Mouse (Mus musculus) MEL (cell line): Measurements from ENCODE around the gene Nhsl2. TPM values are rescaled to one million over a fixed set of nuclear protein-coding genes. Genes with fewer than 3 reads are reported as not detected.

Experiments
- DNase-seq: peaks from one replicate; pipeline ENCODE4 v3.0.0; 2011; ENCODE audit warnings: low read depth, low spot score
- H3K27ac ChIP-seq: 2 replicates; pipeline ENCODE4 v1.5.1; 2012; ENCODE audit warnings: low read depth, mild to moderate bottlenecking, control low read depth, low read length, moderate library complexity; ENCODE audit not compliant: control insufficient read depth
- H3K27me3 ChIP-seq, 2 experiments: fragments of 150-350 bp in 1 of 2; sonication (generic) in 1 of 2; 2 replicates each; pipeline ENCODE4 v1.6.1; 2012; ENCODE audit warnings: low read length in 2 of 2, mild to moderate bottlenecking in 2 of 2, improper control_type of control experiment in 1 of 2, moderate library complexity in 1 of 2; ENCODE audit not compliant: insufficient read depth in 2 of 2, control insufficient read depth in 1 of 2
- H3K36me3 ChIP-seq, 2 experiments: 2 replicates each; pipeline ENCODE4 v1.6.1; 2012 to 2014; ENCODE audit warnings: low read length in 2 of 2, improper control_type of control experiment in 1 of 2, inconsistent platforms in 1 of 2, mild to moderate bottlenecking in 1 of 2; ENCODE audit not compliant: insufficient read depth in 2 of 2, control insufficient read depth in 1 of 2
- H3K4me1 ChIP-seq, 2 experiments: fragments of 150-350 bp in 1 of 2; sonication (generic) in 1 of 2; 2 replicates each; pipeline ENCODE4 v1.6.1; 2012; ENCODE audit warnings: low read length in 2 of 2, improper control_type of control experiment in 1 of 2, mild to moderate bottlenecking in 1 of 2; ENCODE audit not compliant: insufficient read depth in 2 of 2, control insufficient read depth in 1 of 2
- H3K4me3 ChIP-seq, 2 experiments: fragments of 150-350 bp in 1 of 2; sonication (generic) in 1 of 2; 2 replicates each; pipeline ENCODE4 v1.5.1; 2012; ENCODE audit warnings: low read depth in 2 of 2, low read length in 2 of 2, mild to moderate bottlenecking in 2 of 2, moderate library complexity in 2 of 2, control low read depth in 1 of 2, improper control_type of control experiment in 1 of 2; ENCODE audit not compliant: control insufficient read depth in 1 of 2, insufficient read depth in 1 of 2
- H3K79me2 ChIP-seq: 2 replicates; pipeline ENCODE4 v1.6.1; 2012; ENCODE audit warnings: mild to moderate bottlenecking, low read length, moderate library complexity; ENCODE audit not compliant: control insufficient read depth, poor library complexity, insufficient read depth
- H3K9ac ChIP-seq: 2 replicates; pipeline ENCODE4 v1.6.1; 2012; ENCODE audit warnings: low read depth, mild to moderate bottlenecking, control low read depth, low read length, moderate library complexity; ENCODE audit not compliant: control insufficient read depth, poor library complexity, severe bottlenecking
- H3K9me3 ChIP-seq: fragments of 150-350 bp; sonication (generic); replicated peaks from 2 replicates; pipeline ENCODE4 v1.6.1; 2012; ENCODE audit warnings: mild to moderate bottlenecking, low read length, improper control_type of control experiment, moderate library complexity; ENCODE audit not compliant: insufficient read depth
- BHLHE40 ChIP-seq: IDR thresholded peaks from 2 replicates; pipeline ENCODE4 v1.6.1; 2012; ENCODE audit warnings: low read depth, mild to moderate bottlenecking, inconsistent platforms, low read length, improper control_type of control experiment, borderline replicate concordance
- CHD1 ChIP-seq: IDR thresholded peaks from 2 replicates; pipeline ENCODE4 v1.6.1; 2012; ENCODE audit warnings: low read depth, mild to moderate bottlenecking, inconsistent platforms, low read length, improper control_type of control experiment
- EP300 ChIP-seq, 2 experiments: IDR thresholded peaks; 2 replicates each; pipeline ENCODE4 v1.6.1; 2011; ENCODE audit warnings: improper control_type of control experiment in 2 of 2, low read length in 2 of 2, low read depth in 1 of 2, mild to moderate bottlenecking in 1 of 2
- ETS1 ChIP-seq: IDR thresholded peaks from 2 replicates; pipeline ENCODE4 v1.6.1; 2012; ENCODE audit warnings: low read depth, mild to moderate bottlenecking, inconsistent platforms, low read length, improper control_type of control experiment, moderate library complexity
- GABPA ChIP-seq: IDR thresholded peaks from 2 replicates; pipeline ENCODE4 v1.6.1; 2012; ENCODE audit warnings: low read depth, mild to moderate bottlenecking, inconsistent platforms, low read length, improper control_type of control experiment, moderate library complexity
- HCFC1 ChIP-seq: IDR thresholded peaks from 2 replicates; pipeline ENCODE4 v1.6.1; 2012; ENCODE audit warnings: low read depth, mild to moderate bottlenecking, inconsistent platforms, low read length, improper control_type of control experiment, moderate library complexity
- JUND ChIP-seq: IDR thresholded peaks from 2 replicates; pipeline ENCODE4 v1.6.1; 2011; ENCODE audit warnings: low read depth, mild to moderate bottlenecking, improper control_type of control experiment, low read length
- KAT2A ChIP-seq: conservative IDR thresholded peaks from 2 replicates; pipeline ENCODE4 v1.6.1; 2012; ENCODE audit warnings: low read depth, low read length, improper control_type of control experiment, inconsistent platforms
- MAFK ChIP-seq: IDR thresholded peaks from 2 replicates; pipeline ENCODE4 v1.6.1; 2011; ENCODE audit warnings: low read depth, mild to moderate bottlenecking, low read length, improper control_type of control experiment, borderline replicate concordance
- MAX ChIP-seq: IDR thresholded peaks from 2 replicates; pipeline ENCODE4 v1.6.1; 2011; ENCODE audit warnings: low read length, improper control_type of control experiment
- MAZ ChIP-seq: IDR thresholded peaks from 2 replicates; pipeline ENCODE4 v1.6.1; 2012; ENCODE audit warnings: low read depth, mild to moderate bottlenecking, inconsistent platforms, low read length, improper control_type of control experiment
- MEF2A ChIP-seq: IDR thresholded peaks from 2 replicates; pipeline ENCODE4 v1.6.1; 2014; ENCODE audit warnings: low read depth, mild to moderate bottlenecking, inconsistent platforms, low read length, improper control_type of control experiment; ENCODE audit not compliant: poor library complexity, insufficient replicate concordance, severe bottlenecking; ENCODE audit errors: extremely low read depth
- MXI1 ChIP-seq: IDR thresholded peaks from 2 replicates; pipeline ENCODE4 v1.6.1; 2011; ENCODE audit warnings: mild to moderate bottlenecking, low read depth, low read length, improper control_type of control experiment
- MYB ChIP-seq: IDR thresholded peaks from 2 replicates; pipeline ENCODE4 v1.6.1; 2011; ENCODE audit warnings: mild to moderate bottlenecking, low read depth, low read length, improper control_type of control experiment
- MYC ChIP-seq: IDR thresholded peaks from 2 replicates; pipeline ENCODE4 v1.6.1; 2011; ENCODE audit warnings: low read depth, mild to moderate bottlenecking, low read length, improper control_type of control experiment, moderate library complexity
- NELFE ChIP-seq: IDR thresholded peaks from 2 replicates; pipeline ENCODE4 v1.6.1; 2011; ENCODE audit warnings: low read depth, low read length, improper control_type of control experiment
- NRF1 ChIP-seq: IDR thresholded peaks from 2 replicates; pipeline ENCODE4 v1.6.1; 2014; ENCODE audit warnings: low read depth, mild to moderate bottlenecking, inconsistent platforms, low read length, improper control_type of control experiment, moderate library complexity; ENCODE audit not compliant: poor library complexity, insufficient read depth, severe bottlenecking
- POLR2A ChIP-seq, 2 experiments: IDR thresholded peaks; 2 replicates each; pipeline ENCODE4 v1.6.1; 2011 to 2012; ENCODE audit warnings: low read length in 2 of 2, mild to moderate bottlenecking in 2 of 2, control low read depth in 1 of 2, improper control_type of control experiment in 1 of 2, low read depth in 1 of 2, moderate library complexity in 1 of 2; ENCODE audit not compliant: control insufficient read depth in 1 of 2, insufficient read depth in 1 of 2, poor library complexity in 1 of 2
- POLR2AphosphoS5 ChIP-seq: IDR thresholded peaks from 2 replicates; pipeline ENCODE4 v1.6.1; 2012; ENCODE audit warnings: low read depth, borderline replicate concordance, mild to moderate bottlenecking, inconsistent platforms, low read length, moderate library complexity, mixed read lengths
- RAD21 ChIP-seq: IDR thresholded peaks from 2 replicates; pipeline ENCODE4 v1.6.1; 2011; ENCODE audit warnings: mild to moderate bottlenecking, low read depth, low read length, improper control_type of control experiment
- RCOR1 ChIP-seq: IDR thresholded peaks from 2 replicates; pipeline ENCODE4 v1.6.1; 2012; ENCODE audit warnings: low read depth, mild to moderate bottlenecking, inconsistent platforms, low read length, improper control_type of control experiment
- SIN3A ChIP-seq: IDR thresholded peaks from 2 replicates; pipeline ENCODE4 v1.6.1; 2012; ENCODE audit warnings: low read length, improper control_type of control experiment, inconsistent platforms
- SMC3 ChIP-seq: IDR thresholded peaks from 2 replicates; pipeline ENCODE4 v1.6.1; 2011; ENCODE audit warnings: low read depth, low read length, improper control_type of control experiment
- TAL1 ChIP-seq: IDR thresholded peaks from 2 replicates; pipeline ENCODE4 v1.6.1; 2012; ENCODE audit warnings: mild to moderate bottlenecking, inconsistent platforms, low read length, moderate library complexity, mixed read lengths
- TCF12 ChIP-seq: IDR thresholded peaks from 2 replicates; pipeline ENCODE4 v1.6.1; 2014; ENCODE audit warnings: low read depth, mild to moderate bottlenecking, inconsistent platforms, low read length, improper control_type of control experiment, moderate library complexity
- USF2 ChIP-seq, 2 experiments: IDR thresholded peaks; 2 replicates each; pipeline ENCODE4 v1.6.1; 2011 to 2012; ENCODE audit warnings: improper control_type of control experiment in 2 of 2, low read length in 2 of 2, borderline replicate concordance in 1 of 2, inconsistent platforms in 1 of 2, low read depth in 1 of 2, mild to moderate bottlenecking in 1 of 2; ENCODE audit not compliant: insufficient read depth in 1 of 2
- ZC3H11A ChIP-seq: IDR thresholded peaks from 2 replicates; pipeline ENCODE4 v1.6.1; 2012; ENCODE audit warnings: low read depth, mild to moderate bottlenecking, inconsistent platforms, low read length, improper control_type of control experiment
- ZKSCAN1 ChIP-seq: IDR thresholded peaks from 2 replicates; pipeline ENCODE4 v1.6.1; 2012; ENCODE audit warnings: low read depth, mild to moderate bottlenecking, inconsistent platforms, low read length, improper control_type of control experiment, moderate library complexity
- ZMIZ1 ChIP-seq: IDR thresholded peaks from 2 replicates; pipeline ENCODE4 v1.6.1; 2012; ENCODE audit warnings: low read depth, mild to moderate bottlenecking, inconsistent platforms, low read length, improper control_type of control experiment, moderate library complexity
- ZNF384 ChIP-seq: IDR thresholded peaks from 2 replicates; pipeline ENCODE4 v1.6.1; 2012; ENCODE audit warnings: low read depth, mild to moderate bottlenecking, inconsistent platforms, low read length, improper control_type of control experiment
- polyA plus RNA-seq, 2 experiments: library from polyadenylated mRNA; stranded (reverse) in 1 of 2; unstranded in 1 of 2; fragments of >175 nt in 1 of 2; fragments of >200 nt in 1 of 2; gene quantifications; 2 replicates each; pipeline versions ENCODE4 v1.2.1 to v1.2.4; 2012; ENCODE audit warnings: low replicate concordance in 2 of 2, low read depth in 1 of 2; ENCODE audit not compliant: insufficient read length in 2 of 2, insufficient read depth in 1 of 2, missing spikeins in 1 of 2
- total RNA-seq: library from RNA; depleted of rRNA; stranded (reverse); fragments of 300-350 nt; gene quantifications from 2 replicates; pipeline ENCODE4 v1.2.3, GENCODE M21; 2012

Gene Nhsl2
- total and polyA plus RNA-seq, 3 experiments = 0.01 to 0.23 TPM; not detected in 1

- no peak overlapping the region for H3K27ac ChIP-seq
- peaks cover 0 to 3% of the 10 kb centered on the region in 2 experiments; a peak in 2 of 4 replicates for H3K27me3 ChIP-seq
- DNase-seq = no peak
- H3K4me1 ChIP-seq = no peaks in the 10 kb centered on the region
- H3K9ac ChIP-seq = no peak overlapping the region
- H3K9me3 ChIP-seq = no peaks in the 10 kb centered on the region
- no peaks in the 10 kb centered on the region for H3K36me3 ChIP-seq
- no peaks in the 10 kb centered on the region for H3K79me2 ChIP-seq
- H3K4me3 ChIP-seq = no peak overlapping the region
- TF ChIP-seq ZC3H11A (no peak), CHD1 (no peak), MAFK (no peak), JUND (no peak), EP300 (IDR thresholded peaks at IDR 0.05; ENCODE audit: low read depth in 1 of 2, low read length in 2 of 2) (no peak), SMC3 (no peak), ZMIZ1 (no peak), HCFC1 (no peak), ETS1 (no peak), NELFE (no peak), MAZ (no peak), ZKSCAN1 (no peak), BHLHE40 (no peak), ZNF384 (no peak), TAL1 (no peak), TCF12 (no peak), KAT2A (no peak)
These were observed 105.3 kb downstream of the Nhsl2 start for GRCm38 (mm10) chrX:101954492-101954851.

DNA sequence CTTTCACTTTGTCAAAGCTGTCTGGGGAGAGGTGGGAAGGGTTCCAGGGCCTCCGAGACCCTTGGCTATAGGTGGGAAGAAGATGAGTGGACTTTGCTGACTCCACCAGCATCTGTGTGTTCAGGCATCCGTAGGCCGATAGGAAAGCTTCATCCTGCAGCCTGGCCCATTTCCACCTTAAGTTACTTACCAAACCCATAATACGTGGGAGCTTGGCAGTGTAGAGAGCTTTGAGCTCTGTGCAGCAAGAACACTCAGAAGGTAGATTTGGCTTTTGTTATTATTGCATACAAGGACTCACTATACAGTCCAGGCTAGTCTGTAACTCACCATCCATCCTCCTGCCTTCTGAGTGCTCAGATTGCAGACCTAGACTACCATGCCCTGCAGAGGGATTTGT is 112.7 kb downstream of the Nhsl2 start:
- H3K9ac ChIP-seq = no peak overlapping the region

More for the DNA sequence above, 112.7 kb downstream of the Nhsl2 start:
- H3K27ac ChIP-seq = no peak overlapping the region
- no peaks in the 10 kb centered on the region for H3K9me3 ChIP-seq
- TF ChIP-seq MAZ (no peak), TAL1 (no peak), SIN3A (no peak), TCF12 (no peak), NRF1 (no peak), ETS1 (no peak), MAX (no peak), MXI1 (no peak), MEF2A (no peak), GABPA (no peak), MYC (no peak), MYB (no peak), POLR2AphosphoS5 (no peak), NELFE (no peak), POLR2A (IDR thresholded peaks at IDR 0.05; ENCODE audit: control insufficient read depth in 1 of 2, insufficient read depth in 1 of 2, low read depth in 1 of 2, low read length in 2 of 2, poor library complexity in 1 of 2) (no peak), RCOR1 (no peak), ZNF384 (no peak), RAD21 (no peak), USF2 (IDR thresholded peaks at IDR 0.05; ENCODE audit: borderline replicate concordance in 1 of 2, insufficient read depth in 1 of 2, low read depth in 1 of 2, low read length in 2 of 2) (no peak)
- H3K36me3 ChIP-seq = no peaks in the 10 kb centered on the region
- H3K79me2 ChIP-seq = no peaks in the 10 kb centered on the region
- H3K4me1 ChIP-seq = no peaks in the 10 kb centered on the region
- no peak for DNase-seq
- H3K4me3 ChIP-seq = no peak overlapping the region
- H3K27me3 ChIP-seq = peaks cover 0 to 4% of the 10 kb centered on the region in 2 experiments
